Mouse (Mus musculus): Measurements from ENCODE around the gene Syt12.

DNA sequence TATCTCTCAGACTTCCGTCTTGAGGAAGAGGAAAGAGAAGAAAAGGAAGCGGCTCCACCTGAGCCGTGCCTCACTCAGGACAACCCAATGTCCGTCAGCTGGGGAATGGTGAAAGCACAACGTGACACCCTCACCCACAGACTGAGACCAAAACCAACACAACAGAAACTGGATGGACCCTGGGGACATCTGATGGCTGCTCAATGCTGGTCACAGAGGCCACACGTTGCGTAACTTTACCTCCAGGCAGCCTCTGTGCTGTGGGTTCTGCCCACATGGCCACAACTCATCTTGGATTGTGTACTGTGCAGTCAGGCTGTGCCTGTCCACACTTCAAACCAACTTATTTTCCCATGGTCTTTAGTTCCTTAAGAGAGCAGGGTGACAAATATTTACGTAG, 15.3 kb downstream of the Syt12 start:
- TF ChIP-seq CTCF (IDR thresholded peaks at IDR 0.05; ENCODE audit: borderline replicate concordance, insufficient read depth, low read length) (no peak), POLR2A (IDR thresholded peaks at IDR 0.05; ENCODE audit: low read depth, low read length) (no peak)
